Mouse (Mus musculus) gastrocnemius, postnatal 10 days (tissue): Measurements from ENCODE around the gene Sbno2. TPM values are rescaled to one million over a fixed set of nuclear protein-coding genes. Genes with fewer than 3 reads are reported as not detected.
A peak's percentile ranks its signal among the peaks of the same experiment; 100 is the strongest.
"Not testable (repeated sequence)": the region's sequence is repeated elsewhere in the genome, so short reads cannot be mapped to it uniquely, and the experiment has no call there.

ENCODE experiments used
- DNase-seq: peaks from one replicate; pipeline ENCODE4 v3.0.0; 2021; ENCODE audit warnings: mixed read lengths
- total RNA-seq, 2 experiments: library from RNA; stranded (reverse); gene quantifications; 2 replicates each; pipeline ENCODE4 v1.2.3; 2021

The Sbno2 gene
- total RNA-seq, 2 experiments from 2014 or later, result 7.7 to 11.6 TPM

GRCm38 (mm10) chr10:80057683-80058326, 47.6 kb downstream of the Sbno2 start:
- no peak for DNase-seq

GRCm38 (mm10) chr10:80056976-80057682, 48.2 kb downstream of the Sbno2 start:
- DNase-seq, result no peak

GRCm38 (mm10) chr10:80056506-80056905, 48.9 kb downstream of the Sbno2 start:
- no peak for DNase-seq

DNA sequence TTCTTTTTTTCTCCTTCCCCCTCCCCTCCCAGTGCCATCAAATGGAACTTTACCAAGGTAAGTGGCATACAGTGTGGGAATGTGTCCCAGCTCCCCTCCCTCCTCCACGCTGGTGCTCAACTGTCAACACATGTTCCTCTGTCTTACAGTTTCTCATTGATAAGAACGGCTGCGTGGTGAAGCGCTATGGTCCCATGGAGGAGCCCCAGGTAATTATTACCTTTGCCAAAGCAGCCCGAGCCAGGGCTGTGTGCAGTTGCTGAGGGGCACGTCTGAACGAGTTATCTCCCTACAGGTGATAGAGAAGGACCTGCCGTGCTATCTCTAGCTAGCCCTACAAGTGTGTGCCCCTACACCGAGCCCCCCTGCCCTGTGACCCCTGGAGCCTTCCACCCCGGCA, 49.5 kb downstream of the Sbno2 start:
- DNase-seq, result no peak

GRCm38 (mm10) chr10:80055364-80055763, 50.0 kb downstream of the Sbno2 start:
- no peak for DNase-seq

DNA sequence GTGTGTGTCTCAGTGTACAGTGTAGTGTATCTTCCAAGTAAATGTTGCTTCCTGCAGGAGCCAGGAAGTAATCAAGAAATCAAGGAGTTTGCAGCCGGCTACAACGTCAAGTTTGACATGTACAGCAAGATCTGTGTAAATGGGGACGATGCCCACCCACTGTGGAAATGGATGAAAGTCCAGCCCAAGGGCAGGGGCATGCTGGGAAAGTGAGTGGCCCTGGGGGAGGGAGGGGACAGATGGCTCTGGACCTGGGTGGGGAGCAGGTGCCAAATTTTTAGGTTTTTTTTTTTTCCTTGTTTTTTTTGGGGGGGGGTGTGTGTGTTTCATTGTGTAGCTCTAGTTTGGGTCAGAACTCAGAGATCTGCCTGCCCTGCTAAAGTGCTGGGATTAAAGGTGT, 50.5 kb downstream of the Sbno2 start:
- DNase-seq, result not testable (repeated sequence)

GRCm38 (mm10) chr10:80053831-80054815, 51.2 kb downstream of the Sbno2 start:
- peak; percentile 72 for DNase-seq

DNA sequence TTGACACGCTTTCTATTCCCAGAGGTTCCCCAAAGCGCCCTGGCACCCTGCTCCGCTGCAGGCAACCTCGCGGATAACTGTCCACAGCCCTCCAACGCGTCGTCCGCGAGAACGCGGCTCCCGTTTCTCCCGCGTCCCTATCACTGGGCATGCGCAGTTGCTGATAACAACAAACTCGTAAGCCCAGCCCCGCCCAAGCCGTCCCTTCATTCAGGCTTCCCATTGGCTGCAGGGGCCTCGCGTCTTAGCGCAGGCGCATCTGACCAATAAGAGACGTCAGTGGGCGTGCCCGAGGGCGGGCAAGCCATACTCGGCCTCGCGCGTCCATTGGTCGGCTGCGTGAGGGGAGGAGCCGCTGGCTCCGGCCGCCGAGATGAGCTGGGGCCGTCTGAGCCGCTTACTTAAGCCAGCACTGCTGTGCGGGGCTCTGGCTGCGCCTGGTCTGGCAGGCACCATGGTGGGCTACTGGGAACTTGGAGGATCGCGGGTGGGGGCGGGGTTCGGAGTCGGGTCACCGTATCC, 52.1 kb downstream of the Sbno2 start:
- DNase-seq, result peak; percentile 99

- no peak for DNase-seq
Measured at GRCm38 (mm10) chr10:80052374-80052764, 53.0 kb downstream of the Sbno2 start.

DNA sequence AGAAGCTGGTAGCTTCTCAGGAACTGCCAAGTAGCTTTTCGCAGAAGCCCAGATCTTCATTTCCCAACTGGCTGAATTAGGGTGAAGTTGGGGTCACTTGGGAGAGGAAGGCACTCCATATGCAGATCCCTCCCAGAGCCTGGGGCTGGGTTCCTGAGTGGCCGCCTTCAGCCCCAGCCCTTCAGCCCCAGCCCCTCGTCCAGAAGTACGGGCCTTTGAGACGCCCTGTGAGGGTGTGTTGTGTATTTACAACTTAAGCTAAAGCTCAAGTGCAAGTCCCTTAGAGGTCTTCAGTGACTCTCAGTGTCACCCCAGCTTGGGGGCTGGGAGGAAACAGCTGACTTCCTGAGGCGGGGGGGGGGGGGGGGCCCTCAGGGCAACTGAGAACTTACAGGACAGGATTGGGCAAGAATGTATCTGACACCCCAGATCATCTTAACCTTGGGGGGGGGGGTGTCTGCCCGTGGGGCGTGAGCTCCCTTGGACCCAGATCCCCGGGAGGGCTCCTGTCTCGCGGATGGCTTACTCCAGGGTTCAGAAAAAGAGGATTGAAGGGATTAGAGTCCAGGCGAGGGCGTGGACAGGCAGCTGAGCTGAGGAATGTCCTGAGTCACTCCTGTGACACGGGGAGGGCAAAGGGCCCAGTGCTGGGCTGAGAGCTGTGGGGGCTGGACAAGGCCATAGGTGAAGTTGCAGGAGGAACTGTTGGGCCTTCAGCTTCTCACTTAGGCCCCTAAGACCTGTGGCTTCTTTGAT, 53.6 kb downstream of the Sbno2 start:
- DNase-seq, result peak; percentile 56

DNA sequence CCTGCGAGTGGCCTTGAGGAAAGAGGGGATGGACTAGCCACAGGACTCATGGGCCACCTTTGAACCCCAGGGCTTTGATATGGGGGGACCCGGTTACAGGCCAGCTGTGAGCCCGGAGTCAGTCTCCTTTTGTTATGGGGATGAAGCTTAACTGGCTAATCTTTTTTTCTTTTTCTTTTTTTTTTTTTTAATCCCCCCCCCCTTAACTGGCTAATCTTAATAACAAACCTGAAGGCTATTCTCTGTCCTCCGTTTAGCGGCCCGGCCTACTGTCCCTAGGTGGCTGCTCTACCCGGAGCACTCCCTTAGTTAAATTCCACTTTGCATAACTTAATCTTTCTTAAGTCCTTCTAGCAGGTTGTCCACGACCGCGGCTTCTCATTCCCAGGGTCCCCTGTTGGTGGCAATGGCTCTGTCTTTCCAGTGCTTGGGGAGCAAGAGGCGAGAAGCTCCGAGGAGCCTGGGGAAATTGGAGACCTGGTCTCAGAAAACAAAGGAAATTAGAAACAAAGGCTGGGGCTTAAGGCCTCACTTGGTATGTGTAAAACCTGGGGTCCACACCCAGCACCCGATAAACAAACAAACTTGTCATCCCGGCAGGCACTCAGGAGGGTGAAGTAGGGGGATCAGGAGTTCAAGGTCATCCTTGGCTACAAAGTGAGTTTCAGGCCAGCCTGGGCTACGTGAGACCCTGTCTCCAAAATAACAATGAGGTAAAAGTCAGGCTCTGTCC, 54.3 kb downstream of the Sbno2 start:
- DNase-seq, result no peak

GRCm38 (mm10) chr10:80050244-80050643, 55.1 kb downstream of the Sbno2 start:
- no peak for DNase-seq

DNA sequence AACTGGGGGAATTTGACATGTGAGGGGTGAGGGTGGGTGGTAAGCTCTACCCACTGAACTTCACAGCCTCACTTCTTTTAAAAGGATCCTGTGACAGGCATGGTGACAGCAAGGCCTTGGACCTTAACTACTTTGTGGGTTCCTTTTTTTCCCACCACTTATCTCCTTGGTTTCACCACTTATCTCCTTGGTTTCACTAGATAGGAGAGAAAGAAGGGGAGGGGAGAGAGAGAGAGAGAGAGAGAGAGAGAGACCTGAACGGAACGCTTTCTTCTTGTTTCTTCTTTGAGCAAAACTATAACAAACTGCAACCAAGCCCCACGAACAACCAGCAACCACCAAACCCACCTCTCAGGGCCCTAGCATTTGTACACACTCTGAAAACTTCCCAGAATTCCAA, 56.5 kb downstream of the Sbno2 start:
- no peak for DNase-seq

DNA sequence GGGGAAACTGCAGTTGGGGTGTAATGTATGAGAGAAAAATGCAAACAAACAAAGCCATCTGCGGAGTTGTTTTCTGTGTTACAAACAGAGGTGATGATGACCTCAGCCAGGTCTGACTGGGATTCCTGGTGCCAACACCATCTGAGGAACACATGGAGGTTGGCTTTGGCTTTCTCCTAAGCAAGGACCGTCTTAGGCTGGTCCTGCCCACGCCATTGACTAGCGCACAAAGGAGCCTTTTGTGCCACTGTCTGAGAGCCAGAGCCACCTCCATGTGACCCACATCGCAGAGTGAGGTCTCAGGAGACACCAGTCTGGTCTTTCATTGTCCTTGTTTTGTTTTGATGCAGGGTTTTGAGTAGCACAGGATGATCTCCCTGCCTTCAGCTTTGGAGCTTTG, 57.0 kb downstream of the Sbno2 start:
- DNase-seq, result no peak

GRCm38 (mm10) chr10:80047041-80047565, 58.3 kb downstream of the Sbno2 start, which contains the start of gene Gpx4:
Gpx4 (plus strand) TSS chr10:80047166.
- no peak for DNase-seq

- DNase-seq, result no peak
Measured at GRCm38 (mm10) chr10:80045766-80046165, 59.6 kb downstream of the Sbno2 start.

GRCm38 (mm10) chr10:80045364-80045763, 60.0 kb downstream of the Sbno2 start:
- DNase-seq, result not testable (repeated sequence)

- no peak for DNase-seq
Measured at GRCm38 (mm10) chr10:80044087-80044486, 61.3 kb downstream of the Sbno2 start.

- DNase-seq, result not testable (repeated sequence)
Measured at GRCm38 (mm10) chr10:80041409-80042060, 63.8 kb downstream of the Sbno2 start.

DNA sequence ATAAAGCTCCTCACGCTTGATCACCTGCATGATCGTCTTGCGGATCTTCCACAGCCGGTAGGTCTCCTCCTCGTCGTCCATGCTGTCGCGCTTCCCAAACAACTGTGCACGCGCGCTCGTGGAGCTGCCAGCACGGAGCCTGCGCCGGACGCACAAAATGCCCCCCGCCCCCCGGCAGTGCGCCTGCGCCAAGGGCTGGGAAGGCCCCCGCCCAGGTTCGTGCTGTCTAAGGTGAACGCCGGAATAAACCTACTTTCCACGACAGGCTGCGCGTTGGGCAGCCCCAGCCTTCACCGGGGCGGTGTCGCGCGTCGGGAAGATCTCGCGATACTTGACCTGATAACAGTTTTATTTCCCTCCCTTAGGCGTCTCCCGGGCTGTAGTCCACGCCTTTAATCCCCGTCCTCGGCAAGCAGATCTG, 65.8 kb downstream of the Sbno2 start, which contains the start of gene Polr2e:
TSS of gene Polr2e (minus strand) at position 237 of the 421 bp plus-strand sequence.
- peak; percentile 95 for DNase-seq
